Mouse (Mus musculus): ENCODE measurements around the gene Chn2. TPM values are rescaled to one million over a fixed set of nuclear protein-coding genes. Genes with fewer than 3 reads are reported as not detected.

Gene Chn2
- polyA plus RNA-seq (2015; fragmentation: Nextera tagmentation; extraction: Ambion mirVana) = 20.2 and 20.8 TPM in 2 replicates

- WGBS = under 1% methylated on average over 38 of the region's 43 CpGs
- Histone ChIP-seq H3K27ac (ENCODE audit: low read length) (peak within 1 kb of the TSS; percentile 77), H3K27me3 (replicated peaks; ENCODE audit: control insufficient read depth, insufficient read depth, low read length) (no peaks in the 10 kb centered on the region), H3K36me3 (ENCODE audit: control insufficient read depth, insufficient read depth, low read length) (no peaks in the 10 kb centered on the region), H3K4me1 (ENCODE audit: control insufficient read depth, insufficient read depth, low read length) (peaks cover 23% of the 10 kb centered on the region), H3K4me3 (ENCODE audit: low read length) (peak within 1 kb of the TSS; percentile 73), H3K9me3 (ENCODE audit: control insufficient read depth, low read length) (no peaks in the 10 kb centered on the region), H3K4me2 (ENCODE audit: low read depth, low read length) (peak within 1 kb of the TSS; percentile 94), H3K9ac (ENCODE audit: low read depth, low read length) (peak within 1 kb of the TSS; percentile 85)
- ATAC-seq = peak; percentile 75
Observed at GRCm38 (mm10) chr6:54039357-54039804, at the start of gene Chn2. Gene Chn2 (plus strand): TSS chr6:54039554.

- Histone ChIP-seq H3K4me1 (ENCODE audit: control insufficient read depth, insufficient read depth, low read length) (peaks cover 3% of the 10 kb centered on the region; the same call in 1 of the 2 replicates), H3K27ac (ENCODE audit: low read length) (no peak overlapping the region), H3K36me3 (ENCODE audit: control insufficient read depth, insufficient read depth, low read length) (no peaks in the 10 kb centered on the region), H3K27me3 (replicated peaks; ENCODE audit: control insufficient read depth, insufficient read depth, low read length) (no peaks in the 10 kb centered on the region), H3K9me3 (ENCODE audit: control insufficient read depth, low read length) (no peaks in the 10 kb centered on the region), H3K4me3 (ENCODE audit: low read length) (no peak overlapping the region), H3K4me2 (ENCODE audit: low read depth, low read length) (no peak overlapping the region), H3K9ac (ENCODE audit: low read depth, low read length) (no peak overlapping the region)
- ATAC-seq = no peak
- 62% methylated on average over 3 of the region's 3 CpGs for WGBS
Observed at GRCm38 (mm10) chr6:53992386-53992785, 47.0 kb upstream of the Chn2 start.

- H3K9me3 ChIP-seq (ENCODE audit: control insufficient read depth, low read length) = no peaks in the 10 kb centered on the region
- H3K36me3 ChIP-seq (ENCODE audit: control insufficient read depth, insufficient read depth, low read length) = no peaks in the 10 kb centered on the region
- no peaks in the 10 kb centered on the region for H3K27me3 ChIP-seq (replicated peaks; ENCODE audit: control insufficient read depth, insufficient read depth, low read length)
- no peak overlapping the region for H3K4me2 ChIP-seq (ENCODE audit: low read depth, low read length)
- H3K4me1 ChIP-seq (ENCODE audit: control insufficient read depth, insufficient read depth, low read length) = no peaks in the 10 kb centered on the region
- no peak for ATAC-seq
- no peak overlapping the region for H3K27ac ChIP-seq (ENCODE audit: low read length)
- WGBS = 53% methylated on average over 4 of the region's 4 CpGs
- no peak overlapping the region for H3K9ac ChIP-seq (ENCODE audit: low read depth, low read length)
- no peak overlapping the region for H3K4me3 ChIP-seq (ENCODE audit: low read length)
Observed at GRCm38 (mm10) chr6:53995519-53995918, 43.8 kb upstream of the Chn2 start.

DNA sequence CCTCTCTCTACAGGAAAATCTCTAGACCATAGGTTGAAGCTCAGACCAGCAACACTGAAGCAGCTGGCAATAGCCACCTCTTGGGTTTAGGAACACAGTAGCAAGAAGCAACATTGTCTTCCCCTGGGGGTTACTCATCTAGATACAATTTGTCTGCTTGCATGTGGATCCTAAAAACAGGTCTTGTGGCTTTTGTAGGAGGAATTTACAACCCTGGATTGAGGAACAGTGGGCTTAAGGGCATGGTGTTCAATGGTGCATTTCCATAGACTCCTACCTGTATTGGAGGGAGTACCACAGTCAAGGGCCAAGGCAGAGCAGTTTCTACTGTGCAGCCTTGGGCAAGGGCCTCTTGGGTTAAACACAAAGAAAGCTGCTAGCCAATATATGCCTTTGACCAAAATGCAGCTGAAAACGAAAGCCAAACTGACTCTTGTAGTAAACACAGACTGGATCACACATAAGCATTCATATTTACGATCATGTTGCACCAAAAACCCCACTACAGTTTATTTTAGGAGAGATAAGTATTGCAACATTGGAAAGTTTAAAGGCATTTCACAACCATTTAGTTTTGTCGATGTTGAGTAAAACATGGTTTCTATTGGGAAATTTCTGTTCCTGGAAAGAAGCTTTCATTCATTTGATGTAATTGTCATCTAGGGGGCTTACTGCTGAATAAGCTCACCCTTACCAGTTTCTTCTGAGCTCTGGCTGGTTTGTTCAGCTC lies 43.0 kb upstream of the Chn2 start:
- Histone ChIP-seq H3K36me3 (ENCODE audit: control insufficient read depth, insufficient read depth, low read length) (no peaks in the 10 kb centered on the region), H3K27me3 (replicated peaks; ENCODE audit: control insufficient read depth, insufficient read depth, low read length) (no peaks in the 10 kb centered on the region), H3K9ac (ENCODE audit: low read depth, low read length) (no peak overlapping the region), H3K4me1 (ENCODE audit: control insufficient read depth, insufficient read depth, low read length) (no peaks in the 10 kb centered on the region), H3K9me3 (ENCODE audit: control insufficient read depth, low read length) (no peaks in the 10 kb centered on the region), H3K4me2 (ENCODE audit: low read depth, low read length) (no peak overlapping the region), H3K27ac (ENCODE audit: low read length) (no peak overlapping the region), H3K4me3 (ENCODE audit: low read length) (no peak overlapping the region)
- no peak for ATAC-seq
- 86% methylated on average over 3 of the region's 3 CpGs for WGBS

DNA sequence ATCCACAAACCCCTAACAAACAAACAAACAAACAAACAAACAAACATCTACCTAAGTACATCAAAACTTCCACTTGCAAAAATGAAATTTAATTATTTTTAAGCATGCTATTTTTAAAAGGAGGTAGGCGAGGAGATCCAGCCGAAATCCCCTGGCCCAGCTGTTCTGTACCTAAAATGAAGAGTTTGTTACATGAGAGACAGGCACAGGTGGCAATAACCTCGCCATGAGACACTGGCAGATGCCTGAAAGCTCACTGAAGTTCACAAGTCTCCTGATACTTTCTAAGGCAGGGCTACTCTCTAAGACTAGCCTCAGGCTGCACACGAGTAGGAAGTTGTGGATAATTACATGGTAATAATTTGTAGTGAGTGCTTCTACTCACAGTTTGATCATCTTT lies 34.1 kb upstream of the Chn2 start:
- Histone ChIP-seq H3K4me3 (ENCODE audit: low read length) (no peak overlapping the region), H3K27ac (ENCODE audit: low read length) (no peak overlapping the region), H3K27me3 (replicated peaks; ENCODE audit: control insufficient read depth, insufficient read depth, low read length) (no peaks in the 10 kb centered on the region), H3K4me2 (ENCODE audit: low read depth, low read length) (no peak overlapping the region), H3K9ac (ENCODE audit: low read depth, low read length) (no peak overlapping the region), H3K4me1 (ENCODE audit: control insufficient read depth, insufficient read depth, low read length) (no peaks in the 10 kb centered on the region), H3K9me3 (ENCODE audit: control insufficient read depth, low read length) (no peaks in the 10 kb centered on the region), H3K36me3 (ENCODE audit: control insufficient read depth, insufficient read depth, low read length) (no peaks in the 10 kb centered on the region)
- whole genome bisulfite sequencing = 82% methylated on average over 4 of the region's 4 CpGs
- ATAC-seq = no peak

- Histone ChIP-seq H3K36me3 (ENCODE audit: control insufficient read depth, insufficient read depth, low read length) (no peaks in the 10 kb centered on the region), H3K9me3 (ENCODE audit: control insufficient read depth, low read length) (no peaks in the 10 kb centered on the region), H3K27me3 (replicated peaks; ENCODE audit: control insufficient read depth, insufficient read depth, low read length) (no peaks in the 10 kb centered on the region; the same call in 1 of the 2 replicates), H3K4me3 (ENCODE audit: low read length) (no peak overlapping the region), H3K4me1 (ENCODE audit: control insufficient read depth, insufficient read depth, low read length) (no peaks in the 10 kb centered on the region), H3K9ac (ENCODE audit: low read depth, low read length) (no peak overlapping the region), H3K4me2 (ENCODE audit: low read depth, low read length) (no peak overlapping the region), H3K27ac (ENCODE audit: low read length) (no peak overlapping the region)
- WGBS = 75% methylated on average over 16 of the region's 16 CpGs
- ATAC-seq = no peak
Observed at GRCm38 (mm10) chr6:54008448-54009120, 30.8 kb upstream of the Chn2 start.

DNA sequence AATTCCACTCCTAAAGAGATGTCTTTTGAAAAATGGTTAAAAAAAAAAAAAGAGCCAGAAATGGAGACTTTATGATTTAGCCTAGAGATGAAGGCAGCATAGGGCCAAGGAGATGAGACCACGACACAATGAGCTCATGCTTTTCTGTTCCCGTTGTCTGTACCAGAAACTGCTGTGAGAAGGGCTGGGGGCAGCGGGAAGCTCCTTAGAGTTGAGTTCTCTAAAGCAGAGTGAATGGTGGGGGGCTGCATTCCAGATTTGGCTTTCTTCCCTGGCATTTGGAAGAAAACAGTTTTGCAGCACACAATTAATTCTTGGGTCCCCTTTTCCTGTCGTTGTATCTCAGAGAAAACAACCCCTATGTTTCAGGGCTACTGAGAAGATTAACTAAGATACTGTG lies 30.1 kb upstream of the Chn2 start:
- no peak for ATAC-seq
- Histone ChIP-seq H3K4me3 (ENCODE audit: low read length) (no peak overlapping the region), H3K4me2 (ENCODE audit: low read depth, low read length) (no peak overlapping the region), H3K27me3 (replicated peaks; ENCODE audit: control insufficient read depth, insufficient read depth, low read length) (no peaks in the 10 kb centered on the region; the same call in 1 of the 2 replicates), H3K9ac (ENCODE audit: low read depth, low read length) (no peak overlapping the region), H3K4me1 (ENCODE audit: control insufficient read depth, insufficient read depth, low read length) (no peaks in the 10 kb centered on the region), H3K27ac (ENCODE audit: low read length) (no peak overlapping the region), H3K36me3 (ENCODE audit: control insufficient read depth, insufficient read depth, low read length) (no peaks in the 10 kb centered on the region), H3K9me3 (ENCODE audit: control insufficient read depth, low read length) (no peaks in the 10 kb centered on the region)
- 66% methylated on average over 4 of the region's 4 CpGs for WGBS

DNA sequence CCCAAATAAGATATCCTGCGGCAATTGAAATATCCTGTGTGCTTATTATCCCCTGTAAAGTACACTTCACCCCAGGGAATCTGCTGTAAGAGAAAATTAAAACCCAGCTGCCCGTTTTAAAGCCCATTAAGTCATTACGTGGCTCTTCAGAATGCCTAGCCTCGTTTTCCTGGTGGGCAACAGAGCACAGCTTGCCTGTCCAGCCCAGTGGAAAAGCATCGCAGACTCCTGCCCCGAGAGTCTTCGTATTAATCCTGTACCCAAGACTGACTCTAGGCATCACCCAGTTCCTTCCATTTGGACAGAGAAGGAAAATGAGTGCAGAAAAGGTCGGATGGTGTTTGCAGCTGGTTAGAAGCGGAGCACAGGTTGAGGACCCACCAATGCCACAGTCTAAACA lies 29.0 kb upstream of the Chn2 start:
- H3K27me3 ChIP-seq (replicated peaks; ENCODE audit: control insufficient read depth, insufficient read depth, low read length) = no peaks in the 10 kb centered on the region; the same call in 1 of the 2 replicates
- no peak overlapping the region for H3K4me3 ChIP-seq (ENCODE audit: low read length)
- H3K27ac ChIP-seq (ENCODE audit: low read length) = no peak overlapping the region
- ATAC-seq = no peak
- no peaks in the 10 kb centered on the region for H3K36me3 ChIP-seq (ENCODE audit: control insufficient read depth, insufficient read depth, low read length)
- H3K9me3 ChIP-seq (ENCODE audit: control insufficient read depth, low read length) = no peaks in the 10 kb centered on the region
- no peaks in the 10 kb centered on the region for H3K4me1 ChIP-seq (ENCODE audit: control insufficient read depth, insufficient read depth, low read length)
- 74% methylated on average over 9 of the region's 9 CpGs for WGBS
- no peak overlapping the region for H3K4me2 ChIP-seq (ENCODE audit: low read depth, low read length)
- H3K9ac ChIP-seq (ENCODE audit: low read depth, low read length) = no peak overlapping the region

DNA sequence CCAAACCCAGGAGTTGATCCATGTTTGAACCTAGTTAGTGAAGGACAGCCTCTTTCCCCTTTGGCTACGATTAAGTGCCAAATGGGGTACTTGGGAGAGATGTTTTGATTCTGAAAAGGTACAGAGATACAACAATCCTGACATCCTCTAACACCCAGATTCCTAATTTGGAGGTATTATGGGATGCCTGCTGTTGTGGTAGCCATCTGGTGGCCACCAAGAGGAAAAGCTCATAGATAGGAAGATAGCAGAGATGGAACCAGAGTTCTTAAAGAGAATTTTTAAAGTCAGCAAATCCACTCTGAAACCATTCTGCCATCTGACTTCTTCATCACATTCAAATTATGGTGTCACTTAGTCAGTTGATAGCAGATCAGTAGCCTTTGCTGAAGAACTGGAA lies 27.2 kb upstream of the Chn2 start:
- no peaks in the 10 kb centered on the region for H3K9me3 ChIP-seq (ENCODE audit: control insufficient read depth, low read length)
- 98% methylated on average over 1 of the region's 1 CpGs for WGBS
- no peak for ATAC-seq
- no peak overlapping the region for H3K27ac ChIP-seq (ENCODE audit: low read length)
- no peak overlapping the region for H3K9ac ChIP-seq (ENCODE audit: low read depth, low read length)
- H3K4me2 ChIP-seq (ENCODE audit: low read depth, low read length) = no peak overlapping the region
- no peak overlapping the region for H3K4me3 ChIP-seq (ENCODE audit: low read length)
- no peaks in the 10 kb centered on the region; the same call in 1 of the 2 replicates for H3K27me3 ChIP-seq (replicated peaks; ENCODE audit: control insufficient read depth, insufficient read depth, low read length)
- H3K36me3 ChIP-seq (ENCODE audit: control insufficient read depth, insufficient read depth, low read length) = no peaks in the 10 kb centered on the region
- no peaks in the 10 kb centered on the region for H3K4me1 ChIP-seq (ENCODE audit: control insufficient read depth, insufficient read depth, low read length)
